Mouse (Mus musculus) embryonic facial prominence, embryonic 11.5 days (tissue): Measurements from ENCODE around the gene Klrg2. TPM values are rescaled to one million over a fixed set of nuclear protein-coding genes. Genes with fewer than 3 reads are reported as not detected.

Source experiments
- ATAC-seq: fragments of 200-750 bp; cut with Nextera tagmentation; replicated peaks from 2 replicates; pipeline ENCODE4 v1.8.0; 2017; ENCODE audit warnings: low read depth; ENCODE audit not compliant: insufficient number of reproducible peaks, low FRiP score, low TSS enrichment
- DNase-seq: peaks from one replicate; pipeline ENCODE4 v3.0.0-alpha.2; 2015; ENCODE audit warnings: low spot score
- H3K27ac ChIP-seq: fragments of 300-500 bp; sonication (generic); replicated peaks from 2 replicates; pipeline ENCODE4 v1.5.1; 2014; ENCODE audit warnings: mild to moderate bottlenecking, low read depth, low read length, control low read depth
- H3K27me3 ChIP-seq: fragments of 300-500 bp; sonication (generic); 2 replicates; pipeline ENCODE4 v1.6.1; 2014; ENCODE audit warnings: mild to moderate bottlenecking, low read length, moderate library complexity, mixed read lengths; ENCODE audit not compliant: control insufficient read depth, insufficient read depth
- H3K36me3 ChIP-seq: fragments of 300-500 bp; sonication (generic); replicated peaks from 2 replicates; pipeline ENCODE4 v1.6.1; 2014; ENCODE audit warnings: low read depth, mild to moderate bottlenecking, low read length, moderate library complexity, mixed read lengths; ENCODE audit not compliant: control insufficient read depth, insufficient read depth
- H3K4me1 ChIP-seq: fragments of 300-500 bp; sonication (generic); 2 replicates; pipeline ENCODE4 v1.6.1; 2014; ENCODE audit warnings: low read length, mixed read lengths; ENCODE audit not compliant: control insufficient read depth, insufficient read depth
- H3K4me2 ChIP-seq: fragments of 300-500 bp; sonication (generic); 2 replicates; pipeline ENCODE4 v1.6.1; 2014; ENCODE audit warnings: low read depth, mild to moderate bottlenecking, control low read depth, low read length, moderate library complexity
- H3K4me3 ChIP-seq: fragments of 300-500 bp; sonication (generic); 2 replicates; pipeline ENCODE4 v1.5.1; 2014; ENCODE audit warnings: low read depth, low read length, control low read depth
- H3K9ac ChIP-seq: fragments of 300-500 bp; sonication (generic); replicated peaks from 2 replicates; pipeline ENCODE4 v1.6.1; 2014; ENCODE audit warnings: mild to moderate bottlenecking, control low read depth, low read length
- H3K9me3 ChIP-seq: fragments of 300-500 bp; sonication (generic); replicated peaks from 2 replicates; pipeline ENCODE4 v1.6.1; 2016; ENCODE audit warnings: mild to moderate bottlenecking, low read length, inconsistent platforms, mixed read lengths; ENCODE audit not compliant: control insufficient read depth
- WGBS: fragments of 180-500 bp; shearing (Covaris S2); extraction: QIAGEN DNeasy Blood & Tissue Kit; methylation state at CpG from one replicate; pipeline ENCODE4 v1.1.7; 2014; 5-methylcytosine and 5-hydroxymethylcytosine counted together
- polyA plus RNA-seq: library from polyadenylated mRNA; unstranded; fragments of >200 nt; fragmentation: Nextera tagmentation; extraction: Ambion mirVana; gene quantifications from 2 replicates; pipeline ENCODE4 v1.2.1, GENCODE M21; 2014

Klrg2 gene
- polyA plus RNA-seq, 1 experiment from 2014 or later, result 0.08 TPM

GRCm38 (mm10) chr6:38641228-38641627 is 4.2 kb upstream of the Klrg2 start:
- Histone ChIP-seq H3K36me3 (no peaks in the 10 kb centered on the region), H3K4me3 (no peak overlapping the region), H3K4me1 (peaks cover under 1% of the 10 kb centered on the region), H3K4me2 (no peak overlapping the region), H3K27me3 (peaks cover 26% of the 10 kb centered on the region), H3K9me3 (no peaks in the 10 kb centered on the region), H3K9ac (no peak overlapping the region), H3K27ac (no peak overlapping the region)
- ATAC-seq, result no peak
- WGBS, result 75% methylated on average over 5 of the region's 5 CpGs
- DNase-seq, result no peak

- Histone ChIP-seq H3K4me2 (no peak overlapping the region), H3K9me3 (no peaks in the 10 kb centered on the region), H3K4me1 (peaks cover 5% of the 10 kb centered on the region), H3K4me3 (no peak overlapping the region), H3K9ac (no peak overlapping the region), H3K27ac (no peak overlapping the region), H3K36me3 (no peaks in the 10 kb centered on the region), H3K27me3 (peaks cover 34% of the 10 kb centered on the region)
- DNase-seq (no peak), ATAC-seq (no peak)
- WGBS, result 81% methylated on average over 11 of the region's 11 CpGs
Measured at GRCm38 (mm10) chr6:38640401-38640800, 3.4 kb upstream of the Klrg2 start.

- Histone ChIP-seq H3K4me1 (peaks cover 5% of the 10 kb centered on the region), H3K9me3 (no peaks in the 10 kb centered on the region), H3K36me3 (no peaks in the 10 kb centered on the region), H3K27me3 (peaks cover 46% of the 10 kb centered on the region), H3K27ac (no peak overlapping the region), H3K4me2 (peak overlapping the region; percentile 99), H3K4me3 (peak overlapping the region; percentile 51), H3K9ac (peak overlapping the region; percentile 39)
- 1% methylated on average over 61 of the region's 72 CpGs for WGBS
- ATAC-seq, result no peak; the same call in 1 of the 2 replicates
- DNase-seq, result peak; percentile 66
Measured at GRCm38 (mm10) chr6:38635941-38636851, 846 bp downstream of the Klrg2 start.

GRCm38 (mm10) chr6:38634461-38634860 is 2.6 kb downstream of the Klrg2 start:
- Histone ChIP-seq H3K27me3 (peaks cover 42% of the 10 kb centered on the region), H3K4me3 (no peak overlapping the region), H3K4me1 (peaks cover 5% of the 10 kb centered on the region), H3K36me3 (no peaks in the 10 kb centered on the region), H3K27ac (no peak overlapping the region), H3K9ac (no peak overlapping the region), H3K4me2 (no peak overlapping the region), H3K9me3 (no peaks in the 10 kb centered on the region)
- 83% methylated on average over 8 of the region's 8 CpGs for WGBS
- ATAC-seq, result no peak
- DNase-seq, result no peak

- peaks cover 35% of the 10 kb centered on the region for H3K27me3 ChIP-seq
Measured at GRCm38 (mm10) chr6:38632826-38633225, 4.2 kb downstream of the Klrg2 start.

GRCm38 (mm10) chr6:38629556-38629955 is 7.5 kb downstream of the Klrg2 start:
- Histone ChIP-seq H3K36me3 (no peaks in the 10 kb centered on the region), H3K27ac (no peak overlapping the region), H3K9me3 (no peaks in the 10 kb centered on the region), H3K4me2 (no peak overlapping the region), H3K9ac (no peak overlapping the region), H3K27me3 (peaks cover 3% of the 10 kb centered on the region), H3K4me3 (no peak overlapping the region), H3K4me1 (no peaks in the 10 kb centered on the region)
- DNase-seq (no peak), ATAC-seq (no peak)
- 93% methylated on average over 1 of the region's 1 CpGs for WGBS

More at GRCm38 (mm10) chr6:38632826-38633225, 4.2 kb downstream of the Klrg2 start:
- 89% methylated on average over 2 of the region's 2 CpGs for WGBS
- no peak overlapping the region for H3K4me3 ChIP-seq
- no peaks in the 10 kb centered on the region for H3K36me3 ChIP-seq
- H3K4me1 ChIP-seq, result peaks cover 5% of the 10 kb centered on the region
- H3K9ac ChIP-seq, result no peak overlapping the region
- DNase-seq, result no peak
- no peak overlapping the region for H3K27ac ChIP-seq
- H3K9me3 ChIP-seq, result no peaks in the 10 kb centered on the region
- ATAC-seq, result no peak
- no peak overlapping the region for H3K4me2 ChIP-seq

- H3K36me3 ChIP-seq, result no peaks in the 10 kb centered on the region
- DNase-seq (no peak), ATAC-seq (no peak)
- no peak overlapping the region for H3K27ac ChIP-seq
- no peaks in the 10 kb centered on the region for H3K4me1 ChIP-seq
- no peak overlapping the region for H3K9ac ChIP-seq
- 79% methylated on average over 4 of the region's 4 CpGs for WGBS
- H3K4me2 ChIP-seq, result no peak overlapping the region
- no peaks in the 10 kb centered on the region for H3K9me3 ChIP-seq
- H3K4me3 ChIP-seq, result no peak overlapping the region
- no peaks in the 10 kb centered on the region for H3K27me3 ChIP-seq
Measured at GRCm38 (mm10) chr6:38627486-38627885, 9.6 kb downstream of the Klrg2 start.

GRCm38 (mm10) chr6:38627081-38627480 is 10.0 kb downstream of the Klrg2 start:
- no peak overlapping the region for H3K9ac ChIP-seq
- no peak for ATAC-seq
- WGBS, result 93% methylated on average over 4 of the region's 4 CpGs
- H3K4me2 ChIP-seq, result no peak overlapping the region
- DNase-seq, result no peak
- H3K27ac ChIP-seq, result no peak overlapping the region
- no peak overlapping the region for H3K4me3 ChIP-seq
- H3K36me3 ChIP-seq, result no peaks in the 10 kb centered on the region
- H3K4me1 ChIP-seq, result no peaks in the 10 kb centered on the region
- H3K9me3 ChIP-seq, result no peaks in the 10 kb centered on the region
- H3K27me3 ChIP-seq, result no peaks in the 10 kb centered on the region
